Mouse (Mus musculus): ENCODE results near the gene Spata16.

Gene Spata16

GRCm38 (mm10) chr3:26968852-26969513 lies 331.6 kb downstream of the Spata16 start:
- peak in 1 of 2 experiments; percentile 72 for DNase-seq (ENCODE audit: inconsistent age in 2 of 2, low spot score in 1 of 2)

GRCm38 (mm10) chr3:26970529-26970928 lies 333.1 kb downstream of the Spata16 start:
- peak in 1 of 2 experiments; percentile 16 for DNase-seq (ENCODE audit: inconsistent age in 2 of 2, low spot score in 1 of 2)

DNA sequence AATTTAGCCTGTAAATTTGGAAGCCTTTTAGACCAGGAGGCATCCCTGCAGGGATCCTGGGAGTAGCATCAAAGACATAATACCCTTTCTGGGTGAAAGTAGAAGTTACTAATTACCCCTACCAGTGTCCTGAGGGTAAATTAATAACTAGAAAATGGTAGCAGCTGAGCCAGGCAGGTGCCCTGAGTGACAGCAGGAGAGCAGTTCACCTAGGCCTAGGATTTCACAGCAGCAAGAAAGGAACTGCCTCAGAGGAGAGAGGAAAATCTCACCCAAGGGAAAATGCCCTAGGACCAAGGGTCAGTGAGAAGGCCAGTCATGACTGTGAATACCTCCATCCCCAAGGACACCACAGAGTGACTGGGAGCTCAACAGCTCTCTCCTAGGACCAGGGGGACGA lies 333.9 kb downstream of the Spata16 start:
- DNase-seq (ENCODE audit: inconsistent age in 2 of 2, low spot score in 1 of 2) = peak in 1 of 2 experiments; percentile 25

- DNase-seq (ENCODE audit: inconsistent age in 2 of 2, low spot score in 1 of 2) = peak; percentile 70 to 85
Observed at GRCm38 (mm10) chr3:26972105-26972504, 334.7 kb downstream of the Spata16 start.

DNA sequence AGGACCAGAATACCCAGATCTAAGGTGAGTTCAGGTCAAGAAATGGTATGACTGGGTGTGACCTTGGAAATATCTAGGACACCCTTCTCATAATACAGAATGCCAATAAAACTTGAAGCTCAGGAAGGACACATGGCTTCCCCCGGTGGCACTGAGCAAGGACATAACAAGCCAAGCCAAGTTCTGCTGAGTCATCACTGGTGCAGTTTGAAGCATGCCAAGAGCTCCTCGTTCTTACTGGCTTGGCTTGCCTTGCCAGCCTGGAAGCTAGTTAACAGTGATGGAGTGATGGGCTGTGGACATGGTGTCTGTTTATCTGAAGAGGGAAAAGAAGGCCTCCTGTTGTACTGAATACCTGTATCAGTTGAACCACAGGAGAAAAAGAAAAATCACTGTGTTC lies 342.2 kb downstream of the Spata16 start:
- peak; percentile 86 to 93 for DNase-seq (ENCODE audit: inconsistent age in 2 of 2, low spot score in 1 of 2)

DNA sequence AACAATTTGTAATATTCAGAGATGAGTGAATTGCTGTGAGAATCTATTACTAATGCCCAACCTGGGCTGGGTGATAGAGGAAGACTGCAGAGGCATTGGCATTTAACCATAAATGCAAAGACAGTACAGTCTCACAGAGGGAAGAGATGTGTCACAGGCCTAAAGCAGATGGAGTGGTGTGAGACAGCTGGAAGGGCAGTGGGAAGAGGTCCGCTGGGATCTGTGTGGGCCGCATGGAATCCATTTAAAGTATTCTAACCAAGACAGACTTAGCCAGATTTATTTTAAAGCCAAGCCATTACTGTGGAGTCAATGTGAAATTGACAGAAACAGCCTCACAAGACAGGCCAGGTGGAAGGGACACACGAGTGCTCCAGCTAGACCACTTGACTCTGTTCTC lies 343.0 kb downstream of the Spata16 start:
- no peak for DNase-seq (ENCODE audit: inconsistent age in 2 of 2, low spot score in 1 of 2)

DNA sequence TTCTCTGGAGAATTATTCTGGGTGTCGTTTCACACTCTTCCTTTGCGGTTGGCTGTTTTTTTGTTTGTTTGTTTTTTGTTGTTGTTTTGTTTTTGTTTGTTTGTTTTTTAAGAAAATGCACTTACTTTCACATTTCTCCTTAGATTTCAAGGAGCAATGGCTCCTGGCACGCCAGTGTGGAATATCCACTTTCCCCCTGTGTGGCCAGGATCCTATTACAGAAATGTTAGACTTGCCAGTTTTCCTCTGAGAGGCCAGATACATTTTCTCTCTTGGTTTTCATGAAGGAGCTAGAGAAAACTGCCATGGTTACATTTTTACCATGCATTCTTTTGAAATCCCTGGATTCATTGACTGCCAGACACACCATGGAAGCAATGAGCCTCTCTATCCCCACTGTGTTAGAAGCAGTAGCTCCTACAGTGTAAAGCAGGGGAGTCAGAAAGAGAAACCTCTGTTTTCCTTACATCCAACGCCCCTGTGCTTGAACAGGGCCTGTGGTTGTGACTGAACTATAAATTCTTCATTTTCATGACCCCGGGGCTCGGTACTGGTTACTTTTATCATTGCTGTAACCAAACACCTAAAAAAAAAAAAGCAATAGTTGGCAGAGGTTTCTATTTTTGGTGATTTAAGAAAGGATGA lies 344.7 kb downstream of the Spata16 start:
- no peak for DNase-seq (ENCODE audit: inconsistent age in 2 of 2, low spot score in 1 of 2)

- no peak for DNase-seq (ENCODE audit: inconsistent age in 2 of 2, low spot score in 1 of 2)
Observed at GRCm38 (mm10) chr3:26983749-26984148, 346.3 kb downstream of the Spata16 start.

- no peak for DNase-seq (ENCODE audit: inconsistent age in 2 of 2, low spot score in 1 of 2)
Observed at GRCm38 (mm10) chr3:27006844-27007243, 369.4 kb downstream of the Spata16 start.

DNA sequence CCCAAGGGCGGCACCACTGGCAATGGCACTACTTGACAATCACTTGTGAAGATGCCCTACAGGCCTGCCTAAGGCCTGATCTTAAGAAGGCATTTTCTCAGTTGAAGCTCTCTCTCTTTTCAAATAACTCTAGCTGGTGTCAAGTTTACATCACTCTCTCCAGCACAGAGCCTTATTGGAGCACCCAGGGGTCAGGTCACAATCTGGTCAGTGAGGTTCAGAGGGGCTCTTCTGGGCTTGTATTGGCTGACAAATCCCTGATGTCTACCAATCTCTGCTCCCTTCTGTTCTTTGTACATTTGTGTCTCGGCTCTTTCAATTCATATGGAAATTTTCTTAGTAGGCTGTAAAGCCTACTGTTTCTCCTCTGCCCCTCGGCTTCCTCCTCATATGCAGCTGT lies 390.5 kb downstream of the Spata16 start:
- no peak for DNase-seq (ENCODE audit: inconsistent age in 2 of 2, low spot score in 1 of 2)

GRCm38 (mm10) chr3:27028526-27028925 lies 391.1 kb downstream of the Spata16 start:
- no peak for DNase-seq (ENCODE audit: inconsistent age in 2 of 2, low spot score in 1 of 2)

GRCm38 (mm10) chr3:27030067-27030857 lies 392.8 kb downstream of the Spata16 start:
- DNase-seq (ENCODE audit: inconsistent age in 2 of 2, low spot score in 1 of 2) = no peak
